Mouse (Mus musculus) bone marrow macrophage, adult 2 months (primary cell): ENCODE measurements around the gene AI182371.

ENCODE experiments used
- CTCF ChIP-seq: IDR thresholded peaks from 2 replicates; pipeline ENCODE4 v1.5.1; 2012; ENCODE audit warnings: low read depth, mild to moderate bottlenecking, low read length, moderate library complexity
- POLR2A ChIP-seq: IDR thresholded peaks from 2 replicates; pipeline ENCODE4 v1.6.1; 2012; ENCODE audit warnings: mild to moderate bottlenecking, low read depth, low read length, borderline replicate concordance

- TF ChIP-seq CTCF (peak; percentile 17; the same call in 1 of the 2 replicates), POLR2A (no peak)
Observed at GRCm38 (mm10) chr2:35044956-35045355, 56.4 kb downstream of the AI182371 start.
